Mouse (Mus musculus): ENCODE results near the gene Golga2. TPM values are rescaled to one million over a fixed set of nuclear protein-coding genes. Genes with fewer than 3 reads are reported as not detected.

Gene Golga2
- polyA plus RNA-seq, 1 experiment from 2014 or later, result 28.2 TPM

- no peak for ATAC-seq (ENCODE audit: low FRiP score, low read depth)
- 70% methylated on average over 9 of the region's 9 CpGs for WGBS
- peaks cover 42% of the 10 kb centered on the region for H3K36me3 ChIP-seq
- no peak overlapping the region for H3K4me3 ChIP-seq
- peak overlapping the region; percentile 63; the same call in 1 of the 2 replicates for H3K27ac ChIP-seq
- H3K27me3 ChIP-seq, result no peaks in the 10 kb centered on the region
- H3K9ac ChIP-seq, result no peak overlapping the region
- H3K9me3 ChIP-seq, result no peaks in the 10 kb centered on the region
- H3K4me1 ChIP-seq, result peaks cover 53% of the 10 kb centered on the region
- no peak overlapping the region for H3K4me2 ChIP-seq (replicated peaks)
These were observed 34.6 kb downstream of the Golga2 start for GRCm38 (mm10) chr2:32321591-32322298.

GRCm38 (mm10) chr2:32322754-32323741 is 35.9 kb downstream of the Golga2 start:
- Histone ChIP-seq H3K4me3 (no peak overlapping the region), H3K4me2 (replicated peaks) (no peak overlapping the region), H3K27ac (peak overlapping the region; percentile 7; the same call in 1 of the 2 replicates), H3K9me3 (no peaks in the 10 kb centered on the region), H3K36me3 (peaks cover 48% of the 10 kb centered on the region), H3K27me3 (no peaks in the 10 kb centered on the region), H3K9ac (no peak overlapping the region), H3K4me1 (peaks cover 50% of the 10 kb centered on the region)
- ATAC-seq (ENCODE audit: low FRiP score, low read depth), result no peak
- WGBS, result 83% methylated on average over 7 of the region's 7 CpGs

- peaks cover 57% of the 10 kb centered on the region for H3K4me1 ChIP-seq
These were observed 37.1 kb downstream of the Golga2 start for GRCm38 (mm10) chr2:32324322-32324721.

GRCm38 (mm10) chr2:32325342-32325741 is 38.2 kb downstream of the Golga2 start:
- Histone ChIP-seq H3K9me3 (no peaks in the 10 kb centered on the region), H3K36me3 (peaks cover 50% of the 10 kb centered on the region), H3K4me3 (no peak overlapping the region), H3K4me1 (peaks cover 57% of the 10 kb centered on the region), H3K9ac (no peak overlapping the region), H3K4me2 (replicated peaks) (no peak overlapping the region), H3K27me3 (no peaks in the 10 kb centered on the region), H3K27ac (no peak overlapping the region)
- ATAC-seq (ENCODE audit: low FRiP score, low read depth), result no peak
- WGBS, result 63% methylated on average over 7 of the region's 7 CpGs

More at GRCm38 (mm10) chr2:32324322-32324721, 37.1 kb downstream of the Golga2 start:
- Histone ChIP-seq H3K27me3 (no peaks in the 10 kb centered on the region), H3K4me3 (no peak overlapping the region), H3K9ac (no peak overlapping the region), H3K36me3 (peaks cover 50% of the 10 kb centered on the region), H3K9me3 (no peaks in the 10 kb centered on the region), H3K27ac (no peak overlapping the region), H3K4me2 (replicated peaks) (no peak overlapping the region)
- no peak for ATAC-seq (ENCODE audit: low FRiP score, low read depth)
- WGBS, result 65% methylated on average over 4 of the region's 4 CpGs

GRCm38 (mm10) chr2:32327200-32327599 is 40.0 kb downstream of the Golga2 start:
- Histone ChIP-seq H3K4me2 (replicated peaks) (no peak overlapping the region), H3K27ac (peak overlapping the region; percentile 55; the same call in 1 of the 2 replicates), H3K9me3 (no peaks in the 10 kb centered on the region), H3K9ac (no peak overlapping the region), H3K36me3 (peaks cover 64% of the 10 kb centered on the region), H3K27me3 (no peaks in the 10 kb centered on the region), H3K4me3 (no peak overlapping the region), H3K4me1 (peaks cover 48% of the 10 kb centered on the region)
- ATAC-seq (ENCODE audit: low FRiP score, low read depth), result no peak
- 64% methylated on average over 4 of the region's 4 CpGs for WGBS

GRCm38 (mm10) chr2:32328911-32329460 is 41.8 kb downstream of the Golga2 start:
- Histone ChIP-seq H3K36me3 (peaks cover 68% of the 10 kb centered on the region), H3K27me3 (no peaks in the 10 kb centered on the region), H3K27ac (peak overlapping the region; percentile 93), H3K4me3 (no peak overlapping the region), H3K9me3 (no peaks in the 10 kb centered on the region), H3K9ac (peak overlapping the region; percentile 50), H3K4me1 (peaks cover 47% of the 10 kb centered on the region), H3K4me2 (replicated peaks) (peak overlapping the region; percentile 19; the same call in 1 of the 2 replicates)
- no peak for ATAC-seq (ENCODE audit: low FRiP score, low read depth)
- 21% methylated on average over 13 of the region's 13 CpGs for WGBS

- Histone ChIP-seq H3K27ac (peak overlapping the region; percentile 93), H3K4me1 (peaks cover 47% of the 10 kb centered on the region), H3K36me3 (peaks cover 68% of the 10 kb centered on the region), H3K27me3 (no peaks in the 10 kb centered on the region), H3K9ac (peak overlapping the region; percentile 50), H3K9me3 (no peaks in the 10 kb centered on the region), H3K4me2 (replicated peaks) (peak overlapping the region; percentile 11), H3K4me3 (no peak overlapping the region)
- peak; percentile 85 for ATAC-seq (ENCODE audit: low FRiP score, low read depth)
- WGBS, result 10% methylated on average over 6 of the region's 6 CpGs
These were observed 42.3 kb downstream of the Golga2 start for GRCm38 (mm10) chr2:32329531-32329930.

GRCm38 (mm10) chr2:32332159-32332558 is 45.0 kb downstream of the Golga2 start:
- H3K27ac ChIP-seq, result no peak overlapping the region
- ATAC-seq (ENCODE audit: low FRiP score, low read depth), result no peak
- WGBS, result 89% methylated on average over 5 of the region's 5 CpGs
- H3K27me3 ChIP-seq, result no peaks in the 10 kb centered on the region
- no peak overlapping the region for H3K4me3 ChIP-seq
- H3K9me3 ChIP-seq, result no peaks in the 10 kb centered on the region
- peaks cover 34% of the 10 kb centered on the region for H3K4me1 ChIP-seq
- no peak overlapping the region for H3K9ac ChIP-seq
- no peak overlapping the region for H3K4me2 ChIP-seq (replicated peaks)
- peaks cover 71% of the 10 kb centered on the region for H3K36me3 ChIP-seq

- no peak overlapping the region for H3K4me2 ChIP-seq (replicated peaks)
- no peak overlapping the region for H3K4me3 ChIP-seq
- H3K4me1 ChIP-seq, result peaks cover under 1% of the 10 kb centered on the region
- peaks cover 94% of the 10 kb centered on the region for H3K36me3 ChIP-seq
- no peak overlapping the region for H3K27ac ChIP-seq
- H3K9ac ChIP-seq, result no peak overlapping the region
- no peak for ATAC-seq (ENCODE audit: low FRiP score, low read depth)
- WGBS, result 55% methylated on average over 15 of the region's 15 CpGs
- no peaks in the 10 kb centered on the region for H3K9me3 ChIP-seq
- no peaks in the 10 kb centered on the region for H3K27me3 ChIP-seq
These were observed 48.7 kb downstream of the Golga2 start for GRCm38 (mm10) chr2:32335888-32336287.

GRCm38 (mm10) chr2:32339912-32340642 is 52.9 kb downstream of the Golga2 start:
- H3K4me3 ChIP-seq, result no peak overlapping the region
- H3K9me3 ChIP-seq, result no peaks in the 10 kb centered on the region
- H3K4me2 ChIP-seq (replicated peaks), result no peak overlapping the region
- WGBS, result 47% methylated on average over 26 of the region's 26 CpGs
- no peak overlapping the region for H3K9ac ChIP-seq
- H3K27ac ChIP-seq, result no peak overlapping the region
- H3K4me1 ChIP-seq, result 0 out of 2 replicates have a peak, but pooled peaks cover 9% of the 10 kb centered on the region
- peaks cover 74% of the 10 kb centered on the region for H3K36me3 ChIP-seq
- ATAC-seq (ENCODE audit: low FRiP score, low read depth), result no peak
- H3K27me3 ChIP-seq, result no peaks in the 10 kb centered on the region

- H3K4me2 ChIP-seq (replicated peaks), result no peak overlapping the region
- no peak overlapping the region for H3K4me3 ChIP-seq
- no peak overlapping the region for H3K27ac ChIP-seq
- no peaks in the 10 kb centered on the region for H3K27me3 ChIP-seq
- no peak overlapping the region for H3K9ac ChIP-seq
- peaks cover 67% of the 10 kb centered on the region for H3K36me3 ChIP-seq
- 78% methylated on average over 13 of the region's 13 CpGs for WGBS
- H3K9me3 ChIP-seq, result no peaks in the 10 kb centered on the region
- 0 out of 2 replicates have a peak, but pooled peaks cover 9% of the 10 kb centered on the region for H3K4me1 ChIP-seq
- no peak for ATAC-seq (ENCODE audit: low FRiP score, low read depth)
These were observed 53.9 kb downstream of the Golga2 start for GRCm38 (mm10) chr2:32340836-32341633.

Data from limb, embryonic 13.5 days (tissue).